Mouse (Mus musculus) stomach, postnatal 0 days (tissue): ENCODE measurements around the gene Ocel1.

Source experiments
- CTCF ChIP-seq: IDR thresholded peaks from 2 replicates; pipeline ENCODE4 v1.5.1; 2016; ENCODE audit warnings: antibody characterized with exemption, low read depth, mild to moderate bottlenecking, moderate library complexity
- EP300 ChIP-seq: optimal IDR thresholded peaks from 2 replicates; pipeline ENCODE3; 2016; ENCODE audit warnings: antibody characterized with exemption

- no peak for TF ChIP-seq CTCF
- no peak for TF ChIP-seq EP300
These were observed 1.3 kb downstream of the Ocel1 start for GRCm38 (mm10) chr8:71372427-71372826.
